Mouse (Mus musculus): ENCODE data around the gene Chst8.

DNA sequence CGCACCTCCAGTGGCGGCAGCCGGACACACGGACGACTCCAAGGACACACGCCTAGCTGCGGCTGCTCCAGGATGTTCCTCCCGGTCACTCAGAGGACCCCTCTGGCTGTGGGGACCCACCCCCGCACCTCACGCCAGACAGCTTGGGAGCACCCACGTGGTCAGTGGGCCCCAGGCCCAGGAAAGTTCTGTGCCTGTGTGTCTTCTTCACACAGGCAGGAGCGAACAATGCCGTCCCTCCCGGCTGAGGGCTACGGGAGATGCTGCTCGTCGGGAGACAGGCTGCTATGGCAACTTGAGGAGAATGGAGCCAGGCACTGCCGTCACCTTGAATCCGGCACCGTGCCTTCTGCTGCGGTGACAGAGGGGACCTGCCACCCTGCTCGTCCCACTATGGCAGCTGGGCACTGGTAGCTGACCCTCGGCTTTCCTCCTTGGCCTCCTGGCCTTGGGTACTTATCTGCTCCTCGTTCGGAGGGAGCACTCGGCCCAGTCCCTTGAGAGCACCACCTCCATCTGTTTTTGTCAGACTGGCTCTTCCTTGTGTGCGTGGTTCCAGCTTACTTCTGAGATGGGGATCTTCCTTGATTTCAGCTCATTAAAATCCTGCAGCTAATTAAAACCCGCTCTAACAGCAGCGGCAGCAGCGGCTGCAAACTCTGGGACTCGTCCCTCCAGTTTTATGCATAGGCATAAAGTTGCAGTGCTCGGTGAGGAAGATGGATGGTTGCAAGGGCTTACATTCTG lies 59.2 kb downstream of the Chst8 start:
- TF ChIP-seq CHD2 (IDR thresholded peaks at IDR 0.05; ENCODE audit: low read depth, low read length): no peak
- TF ChIP-seq HCFC1 (IDR thresholded peaks at IDR 0.05; ENCODE audit: borderline replicate concordance, insufficient read depth, low read length): no peak
- no peak for TF ChIP-seq ZNF384 (IDR thresholded peaks at IDR 0.05; ENCODE audit: low read depth, low read length)
